Mouse (Mus musculus): ENCODE results near the gene Ttc3. TPM values are rescaled to one million over a fixed set of nuclear protein-coding genes. Genes with fewer than 3 reads are reported as not detected.
"Not testable (repeated sequence)": the region's sequence is repeated elsewhere in the genome, so short reads cannot be mapped to it uniquely, and the experiment has no call there.

Ttc3 gene
- polyA plus RNA-seq, 1 experiment from 2014 or later, result 161 TPM

- H3K4me2 ChIP-seq (ENCODE audit: low read depth, low read length), result no peak overlapping the region
- H3K27ac ChIP-seq (ENCODE audit: low read length), result no peak overlapping the region
- H3K27me3 ChIP-seq (ENCODE audit: control insufficient read depth, insufficient read depth, low read length), result no peaks in the 10 kb centered on the region
- no peaks in the 10 kb centered on the region for H3K36me3 ChIP-seq (ENCODE audit: control insufficient read depth, insufficient read depth, low read length)
- 47% methylated on average over 5 of the region's 5 CpGs for WGBS
- no peak overlapping the region for H3K4me3 ChIP-seq (replicated peaks; ENCODE audit: low read length)
- no peaks in the 10 kb centered on the region for H3K9me3 ChIP-seq (replicated peaks; ENCODE audit: control insufficient read depth, low read length)
- H3K9ac ChIP-seq (ENCODE audit: low read length), result no peak overlapping the region
- H3K4me1 ChIP-seq (ENCODE audit: control insufficient read depth, insufficient read depth, low read length), result no peaks in the 10 kb centered on the region
- no peak for ATAC-seq (ENCODE audit: insufficient read depth, low FRiP score)
These were observed 34.8 kb upstream of the Ttc3 start for GRCm38 (mm10) chr16:94335656-94336055.

GRCm38 (mm10) chr16:94339164-94340160 is 31.0 kb upstream of the Ttc3 start:
- not testable (repeated sequence) for H3K9ac ChIP-seq (ENCODE audit: low read length); H3K27me3 ChIP-seq (ENCODE audit: control insufficient read depth, insufficient read depth, low read length); H3K4me1 ChIP-seq (ENCODE audit: control insufficient read depth, insufficient read depth, low read length); ATAC-seq (ENCODE audit: insufficient read depth, low FRiP score); H3K4me3 ChIP-seq (replicated peaks; ENCODE audit: low read length); H3K4me2 ChIP-seq (ENCODE audit: low read depth, low read length); H3K27ac ChIP-seq (ENCODE audit: low read length); H3K9me3 ChIP-seq (replicated peaks; ENCODE audit: control insufficient read depth, low read length); H3K36me3 ChIP-seq (ENCODE audit: control insufficient read depth, insufficient read depth, low read length)
- 91% methylated on average over 18 of the region's 22 CpGs for WGBS

GRCm38 (mm10) chr16:94345733-94346132 is 24.7 kb upstream of the Ttc3 start:
- Histone ChIP-seq H3K4me3 (replicated peaks; ENCODE audit: low read length) (no peak overlapping the region), H3K9me3 (replicated peaks; ENCODE audit: control insufficient read depth, low read length) (no peaks in the 10 kb centered on the region), H3K27ac (ENCODE audit: low read length) (no peak overlapping the region), H3K9ac (ENCODE audit: low read length) (no peak overlapping the region), H3K4me1 (ENCODE audit: control insufficient read depth, insufficient read depth, low read length) (no peaks in the 10 kb centered on the region), H3K4me2 (ENCODE audit: low read depth, low read length) (no peak overlapping the region), H3K27me3 (ENCODE audit: control insufficient read depth, insufficient read depth, low read length) (no peaks in the 10 kb centered on the region), H3K36me3 (ENCODE audit: control insufficient read depth, insufficient read depth, low read length) (no peaks in the 10 kb centered on the region)
- no peak for ATAC-seq (ENCODE audit: insufficient read depth, low FRiP score)
- WGBS, result 89% methylated on average over 1 of the region's 1 CpGs

GRCm38 (mm10) chr16:94347080-94347731 is 23.2 kb upstream of the Ttc3 start:
- Histone ChIP-seq H3K9ac (ENCODE audit: low read length) (no peak overlapping the region), H3K27me3 (ENCODE audit: control insufficient read depth, insufficient read depth, low read length) (no peaks in the 10 kb centered on the region), H3K36me3 (ENCODE audit: control insufficient read depth, insufficient read depth, low read length) (no peaks in the 10 kb centered on the region), H3K4me3 (replicated peaks; ENCODE audit: low read length) (no peak overlapping the region), H3K4me1 (ENCODE audit: control insufficient read depth, insufficient read depth, low read length) (no peaks in the 10 kb centered on the region), H3K27ac (ENCODE audit: low read length) (no peak overlapping the region), H3K9me3 (replicated peaks; ENCODE audit: control insufficient read depth, low read length) (no peaks in the 10 kb centered on the region), H3K4me2 (ENCODE audit: low read depth, low read length) (no peak overlapping the region)
- WGBS, result 66% methylated on average over 7 of the region's 7 CpGs
- no peak for ATAC-seq (ENCODE audit: insufficient read depth, low FRiP score)

GRCm38 (mm10) chr16:94348779-94349178 is 21.6 kb upstream of the Ttc3 start:
- WGBS, result 80% methylated on average over 2 of the region's 2 CpGs
- no peaks in the 10 kb centered on the region for H3K36me3 ChIP-seq (ENCODE audit: control insufficient read depth, insufficient read depth, low read length)
- H3K4me1 ChIP-seq (ENCODE audit: control insufficient read depth, insufficient read depth, low read length), result no peaks in the 10 kb centered on the region
- ATAC-seq (ENCODE audit: insufficient read depth, low FRiP score), result no peak
- H3K27ac ChIP-seq (ENCODE audit: low read length), result no peak overlapping the region
- H3K9ac ChIP-seq (ENCODE audit: low read length), result no peak overlapping the region
- H3K4me3 ChIP-seq (replicated peaks; ENCODE audit: low read length), result no peak overlapping the region
- no peaks in the 10 kb centered on the region for H3K9me3 ChIP-seq (replicated peaks; ENCODE audit: control insufficient read depth, low read length)
- H3K27me3 ChIP-seq (ENCODE audit: control insufficient read depth, insufficient read depth, low read length), result no peaks in the 10 kb centered on the region
- H3K4me2 ChIP-seq (ENCODE audit: low read depth, low read length), result no peak overlapping the region

- no peak overlapping the region for H3K4me3 ChIP-seq (replicated peaks; ENCODE audit: low read length)
- no peaks in the 10 kb centered on the region for H3K9me3 ChIP-seq (replicated peaks; ENCODE audit: control insufficient read depth, low read length)
- 58% methylated on average over 11 of the region's 11 CpGs for WGBS
- H3K36me3 ChIP-seq (ENCODE audit: control insufficient read depth, insufficient read depth, low read length), result no peaks in the 10 kb centered on the region
- no peaks in the 10 kb centered on the region for H3K4me1 ChIP-seq (ENCODE audit: control insufficient read depth, insufficient read depth, low read length)
- H3K27me3 ChIP-seq (ENCODE audit: control insufficient read depth, insufficient read depth, low read length), result no peaks in the 10 kb centered on the region
- no peak overlapping the region for H3K4me2 ChIP-seq (ENCODE audit: low read depth, low read length)
- H3K27ac ChIP-seq (ENCODE audit: low read length), result no peak overlapping the region
- peak; percentile 7; the same call in 1 of the 2 replicates for ATAC-seq (ENCODE audit: insufficient read depth, low FRiP score)
- no peak overlapping the region for H3K9ac ChIP-seq (ENCODE audit: low read length)
These were observed 20.7 kb upstream of the Ttc3 start for GRCm38 (mm10) chr16:94349588-94350286.

- whole genome bisulfite sequencing, result 52% methylated on average over 10 of the region's 10 CpGs
- Histone ChIP-seq H3K9me3 (replicated peaks; ENCODE audit: control insufficient read depth, low read length) (no peaks in the 10 kb centered on the region), H3K9ac (ENCODE audit: low read length) (no peak overlapping the region), H3K4me3 (replicated peaks; ENCODE audit: low read length) (no peak overlapping the region), H3K27me3 (ENCODE audit: control insufficient read depth, insufficient read depth, low read length) (no peaks in the 10 kb centered on the region), H3K4me2 (ENCODE audit: low read depth, low read length) (no peak overlapping the region), H3K27ac (ENCODE audit: low read length) (no peak overlapping the region), H3K4me1 (ENCODE audit: control insufficient read depth, insufficient read depth, low read length) (no peaks in the 10 kb centered on the region), H3K36me3 (ENCODE audit: control insufficient read depth, insufficient read depth, low read length) (no peaks in the 10 kb centered on the region)
- 0 out of 2 replicates have a peak, but pooled peaks have one; percentile 13 for ATAC-seq (ENCODE audit: insufficient read depth, low FRiP score)
These were observed 20.1 kb upstream of the Ttc3 start for GRCm38 (mm10) chr16:94350287-94350677.

- no peaks in the 10 kb centered on the region for H3K27me3 ChIP-seq (ENCODE audit: control insufficient read depth, insufficient read depth, low read length)
- 26% methylated on average over 9 of the region's 9 CpGs for WGBS
- no peaks in the 10 kb centered on the region for H3K36me3 ChIP-seq (ENCODE audit: control insufficient read depth, insufficient read depth, low read length)
- H3K4me3 ChIP-seq (replicated peaks; ENCODE audit: low read length), result no peak overlapping the region
- ATAC-seq (ENCODE audit: insufficient read depth, low FRiP score), result 0 out of 2 replicates have a peak, but pooled peaks have one; percentile 47
- no peak overlapping the region for H3K4me2 ChIP-seq (ENCODE audit: low read depth, low read length)
- no peaks in the 10 kb centered on the region for H3K4me1 ChIP-seq (ENCODE audit: control insufficient read depth, insufficient read depth, low read length)
- H3K9me3 ChIP-seq (replicated peaks; ENCODE audit: control insufficient read depth, low read length), result no peaks in the 10 kb centered on the region
- no peak overlapping the region for H3K27ac ChIP-seq (ENCODE audit: low read length)
- no peak overlapping the region for H3K9ac ChIP-seq (ENCODE audit: low read length)
These were observed 16.0 kb upstream of the Ttc3 start for GRCm38 (mm10) chr16:94354450-94354849.

- no peak overlapping the region for H3K9ac ChIP-seq (ENCODE audit: low read length)
- WGBS, result 28% methylated on average over 7 of the region's 7 CpGs
- no peak overlapping the region for H3K27ac ChIP-seq (ENCODE audit: low read length)
- no peaks in the 10 kb centered on the region for H3K4me1 ChIP-seq (ENCODE audit: control insufficient read depth, insufficient read depth, low read length)
- H3K36me3 ChIP-seq (ENCODE audit: control insufficient read depth, insufficient read depth, low read length), result no peaks in the 10 kb centered on the region
- H3K4me2 ChIP-seq (ENCODE audit: low read depth, low read length), result no peak overlapping the region
- H3K4me3 ChIP-seq (replicated peaks; ENCODE audit: low read length), result no peak overlapping the region
- ATAC-seq (ENCODE audit: insufficient read depth, low FRiP score), result no peak
- no peaks in the 10 kb centered on the region for H3K27me3 ChIP-seq (ENCODE audit: control insufficient read depth, insufficient read depth, low read length)
- H3K9me3 ChIP-seq (replicated peaks; ENCODE audit: control insufficient read depth, low read length), result no peaks in the 10 kb centered on the region
These were observed 14.4 kb upstream of the Ttc3 start for GRCm38 (mm10) chr16:94356046-94356445.

Measured in stomach, embryonic 16.5 days (tissue).